Mouse (Mus musculus) E14TG2a.4 (cell line): ENCODE results near the gene Prr7.

Experiments
- CTCF ChIP-seq: conservative IDR thresholded peaks from 2 replicates; pipeline ENCODE4 v1.5.1; 2014; ENCODE audit warnings: low read length
- NANOG ChIP-seq: IDR thresholded peaks from 2 replicates; pipeline ENCODE4 v1.6.1; 2014; ENCODE audit warnings: borderline replicate concordance, low read length, mixed read lengths
- POU5F1 ChIP-seq: IDR thresholded peaks from 2 replicates; pipeline ENCODE4 v1.6.1; 2014; ENCODE audit warnings: low read length, borderline replicate concordance

DNA sequence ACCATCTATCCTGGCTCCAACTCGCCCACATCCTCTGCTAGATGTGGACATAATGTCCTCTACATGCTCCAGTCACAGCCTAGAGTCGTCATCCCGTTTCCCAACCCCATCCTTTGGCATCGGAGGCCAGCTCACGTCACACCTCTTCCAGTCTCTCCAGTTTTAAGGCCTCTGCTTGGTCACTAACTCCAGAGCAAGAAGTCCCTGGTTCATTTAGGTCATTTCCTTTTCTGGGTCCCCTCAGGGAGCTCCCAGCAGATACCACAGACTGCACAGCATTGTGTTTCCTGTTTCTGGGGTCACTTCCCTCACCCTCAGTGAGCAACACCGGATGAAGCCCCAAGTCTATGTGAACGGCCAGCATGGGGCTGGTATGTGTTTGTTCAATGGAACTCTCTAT lies 14.9 kb downstream of the Prr7 start:
- TF ChIP-seq CTCF: no peak
- no peak for TF ChIP-seq NANOG
- no peak for TF ChIP-seq POU5F1
